Mouse (Mus musculus) cerebellum, adult 18-20 months (tissue): Measurements from ENCODE around the gene Dusp1.

ENCODE experiments used
- DNase-seq, 2 experiments: peaks; one replicate each; pipeline ENCODE4 v3.0.0; 2021

Gene Dusp1

GRCm38 (mm10) chr17:26561651-26562181, at the start of gene Dusp1:
Gene Dusp1, minus strand, starts transcription at chr17:26562128.
- peak in 1 of 2 experiments; percentile 51 for DNase-seq

- no peak for DNase-seq
Measured at GRCm38 (mm10) chr17:26611328-26611727, 49.4 kb upstream of the Dusp1 start.

GRCm38 (mm10) chr17:26609820-26610219, 47.9 kb upstream of the Dusp1 start:
- DNase-seq, result peak; percentile 52 to 63

GRCm38 (mm10) chr17:26608877-26609276, 46.9 kb upstream of the Dusp1 start:
- no peak for DNase-seq

DNA sequence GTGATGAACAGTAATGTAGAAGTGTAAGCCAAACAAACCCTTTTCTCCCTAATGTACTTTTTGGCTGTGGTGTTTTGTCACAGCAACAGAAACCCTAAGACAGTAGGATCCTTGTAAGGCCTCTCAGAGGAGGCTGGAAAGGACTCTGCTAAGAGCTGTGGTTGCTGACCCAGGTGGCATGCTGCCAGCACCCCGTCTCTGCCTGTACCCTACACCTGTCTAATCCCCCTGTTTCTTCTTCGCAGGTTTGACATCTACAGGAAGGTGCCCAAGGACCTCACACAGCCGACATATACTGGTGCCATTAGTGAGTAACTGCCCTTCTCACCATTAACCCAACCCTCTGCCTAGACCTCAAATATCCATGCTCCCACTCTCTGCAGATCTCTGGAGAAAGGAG, 46.4 kb upstream of the Dusp1 start:
- DNase-seq, result peak in 1 of 2 experiments; percentile 54

GRCm38 (mm10) chr17:26606516-26606915, 44.6 kb upstream of the Dusp1 start:
- DNase-seq, result no peak

GRCm38 (mm10) chr17:26605636-26606035, 43.7 kb upstream of the Dusp1 start:
- DNase-seq, result no peak

DNA sequence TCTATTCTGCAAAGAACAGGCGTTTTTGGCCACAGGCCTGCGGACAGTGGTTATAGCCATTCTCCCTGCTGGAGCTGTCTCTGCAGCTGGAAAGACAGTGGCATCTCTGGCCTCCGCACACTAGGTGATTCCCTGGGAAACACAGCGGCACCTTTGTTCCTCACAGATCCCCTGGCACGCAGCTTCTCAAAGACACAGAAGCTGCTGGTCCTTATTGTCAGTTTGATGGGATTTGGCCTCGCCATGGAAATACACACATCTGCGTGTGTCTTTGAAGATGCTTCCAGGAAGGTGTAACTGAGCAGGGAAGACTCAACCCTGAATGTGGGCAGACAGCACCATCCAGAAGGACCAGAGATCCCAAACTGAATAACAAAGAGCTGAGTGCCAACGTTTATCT, 41.4 kb upstream of the Dusp1 start:
- DNase-seq, result no peak

- peak; percentile 65 to 78 for DNase-seq
Measured at GRCm38 (mm10) chr17:26602371-26602885, 40.5 kb upstream of the Dusp1 start.

- DNase-seq, result no peak
Measured at GRCm38 (mm10) chr17:26601926-26602325, 40.0 kb upstream of the Dusp1 start.

GRCm38 (mm10) chr17:26601514-26601913, 39.6 kb upstream of the Dusp1 start:
- no peak for DNase-seq

GRCm38 (mm10) chr17:26600913-26601447, 39.1 kb upstream of the Dusp1 start:
- DNase-seq, result no peak

DNA sequence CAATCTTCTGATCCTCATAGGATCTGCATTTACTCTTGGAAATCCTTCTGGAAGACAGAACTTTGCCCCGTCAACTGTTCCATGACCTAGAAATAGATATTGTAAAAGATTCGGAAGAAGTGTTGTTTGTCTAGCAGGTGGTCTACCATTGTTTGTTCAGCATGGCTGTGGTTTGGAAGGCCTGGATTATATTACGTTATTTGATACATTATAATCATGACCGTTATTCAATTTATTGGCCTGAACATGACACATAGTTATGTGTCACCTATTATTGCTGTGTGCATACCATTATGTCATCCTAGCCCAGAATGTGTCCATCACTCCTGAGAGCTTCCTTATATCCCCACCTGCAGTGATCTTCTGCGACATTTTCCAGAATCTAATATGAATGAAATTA, 36.9 kb upstream of the Dusp1 start:
- DNase-seq, result no peak

GRCm38 (mm10) chr17:26596856-26597481, 35.0 kb upstream of the Dusp1 start:
- DNase-seq, result no peak

GRCm38 (mm10) chr17:26596168-26596658, 34.3 kb upstream of the Dusp1 start:
- peak; percentile 88 to 91 for DNase-seq

- no peak for DNase-seq
Measured at GRCm38 (mm10) chr17:26595448-26596167, 33.7 kb upstream of the Dusp1 start.

DNA sequence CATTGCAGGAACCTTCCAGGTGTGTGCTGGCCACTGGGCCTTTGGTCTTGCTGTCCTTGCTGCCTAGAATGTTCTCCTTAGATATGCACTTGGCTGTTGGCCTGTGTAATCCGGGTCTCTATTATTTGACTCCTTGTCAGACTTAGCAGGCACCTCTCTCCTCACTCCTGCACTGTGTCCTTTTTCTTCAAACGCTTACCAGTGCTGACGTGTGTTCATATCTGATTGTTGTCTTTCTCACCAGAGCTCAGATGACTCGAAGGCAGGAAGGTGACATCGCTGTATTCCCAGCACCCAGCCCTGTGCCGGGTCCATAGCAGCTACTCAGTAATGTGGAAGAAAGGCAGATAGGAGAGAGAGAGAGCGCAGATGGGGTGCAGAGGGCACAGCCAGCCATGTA, 33.0 kb upstream of the Dusp1 start:
- no peak for DNase-seq

- DNase-seq, result peak in 1 of 2 experiments; percentile 39
Measured at GRCm38 (mm10) chr17:26594171-26594570, 32.2 kb upstream of the Dusp1 start.

DNA sequence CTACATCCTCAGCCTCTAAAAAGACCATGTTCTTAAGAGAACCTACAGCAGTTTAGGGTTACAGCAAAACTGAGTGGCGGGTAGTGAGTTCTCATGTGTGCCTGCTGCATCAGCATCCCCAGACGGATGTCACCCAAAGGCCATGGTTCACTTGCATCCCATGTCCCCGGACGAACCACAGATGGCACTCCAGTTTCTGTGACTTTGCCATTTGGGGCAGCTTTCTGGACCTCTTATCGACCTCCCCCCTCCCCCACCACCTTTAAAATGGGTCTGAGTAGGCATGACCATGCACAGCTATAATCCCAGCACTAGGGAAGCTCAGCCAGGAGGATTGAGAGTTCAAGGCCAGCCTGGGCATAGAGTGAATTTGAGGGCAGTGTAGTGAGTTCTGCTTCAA, 31.3 kb upstream of the Dusp1 start:
- DNase-seq, result no peak

DNA sequence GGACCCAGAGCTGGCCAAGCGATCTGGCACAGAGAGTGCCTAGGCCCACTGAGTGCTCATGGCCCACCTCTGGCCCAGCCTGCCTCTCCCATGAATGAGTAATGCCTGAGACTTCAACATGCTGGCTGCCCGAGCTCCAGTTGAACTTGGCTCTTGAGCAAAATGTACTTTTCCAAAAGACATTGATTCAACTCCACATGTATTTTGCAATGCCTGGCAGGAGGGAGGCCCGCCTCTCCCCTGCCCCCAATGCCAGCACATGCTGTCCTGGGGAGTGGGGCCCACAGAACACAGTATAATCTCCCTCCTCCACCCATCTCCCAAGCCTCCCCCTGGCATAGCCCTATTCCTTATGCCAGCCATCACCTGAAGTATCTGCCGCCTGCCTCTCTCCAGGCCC, 30.6 kb upstream of the Dusp1 start:
- DNase-seq, result no peak

DNA sequence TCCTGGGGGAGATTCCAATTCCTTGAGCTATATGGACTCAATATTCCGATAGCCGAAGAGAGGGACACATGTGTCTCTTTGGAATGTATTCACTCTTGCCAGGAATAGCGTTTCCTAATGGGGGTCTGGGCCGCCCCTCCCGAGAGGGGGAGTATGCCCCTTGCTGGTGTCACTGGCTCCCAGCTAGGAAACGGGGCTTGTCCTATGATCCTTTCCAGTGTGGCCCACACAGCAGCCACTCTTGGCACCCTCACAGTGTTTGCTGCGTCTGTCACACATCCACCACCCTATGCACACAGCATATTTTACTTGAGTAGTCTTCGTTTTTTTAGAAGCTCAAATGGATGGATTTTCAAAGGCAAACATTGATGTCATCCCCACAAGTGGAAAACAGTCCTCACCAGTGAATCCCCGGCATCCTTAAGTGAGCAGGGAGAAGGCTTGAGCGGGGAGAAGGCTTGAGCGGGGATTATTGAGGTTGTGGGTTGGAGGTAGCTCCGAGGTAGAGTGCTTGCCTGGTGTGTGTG, 26.1 kb upstream of the Dusp1 start:
- DNase-seq, result no peak

DNA sequence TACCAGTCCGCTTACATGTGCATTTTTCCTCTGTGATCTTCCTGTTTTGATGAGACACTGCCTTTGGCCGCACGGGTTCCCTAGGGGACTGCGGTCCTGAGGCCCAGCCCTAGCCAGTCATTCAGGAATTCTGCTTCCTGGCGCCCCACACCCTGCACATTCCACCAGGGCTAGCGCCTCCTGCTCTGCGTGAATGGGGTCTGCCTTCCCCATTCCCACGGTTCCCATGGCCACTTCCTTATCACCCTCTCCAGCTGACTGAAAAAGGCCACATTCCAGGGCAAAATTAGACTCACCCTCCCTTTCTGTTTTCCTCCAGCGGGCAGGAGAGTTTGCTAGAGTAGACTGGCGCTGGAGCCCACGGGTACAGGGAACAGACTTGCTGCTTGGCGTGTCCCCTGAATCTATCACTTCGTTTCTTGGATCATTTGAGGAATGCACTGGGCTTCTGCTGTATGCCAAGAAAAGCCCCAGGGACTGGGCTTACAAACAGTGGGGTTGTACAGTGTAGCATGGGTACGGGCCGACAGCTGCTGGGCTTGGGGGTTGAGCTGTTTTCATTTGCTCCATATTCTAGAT, 22.7 kb upstream of the Dusp1 start:
- no peak for DNase-seq

DNA sequence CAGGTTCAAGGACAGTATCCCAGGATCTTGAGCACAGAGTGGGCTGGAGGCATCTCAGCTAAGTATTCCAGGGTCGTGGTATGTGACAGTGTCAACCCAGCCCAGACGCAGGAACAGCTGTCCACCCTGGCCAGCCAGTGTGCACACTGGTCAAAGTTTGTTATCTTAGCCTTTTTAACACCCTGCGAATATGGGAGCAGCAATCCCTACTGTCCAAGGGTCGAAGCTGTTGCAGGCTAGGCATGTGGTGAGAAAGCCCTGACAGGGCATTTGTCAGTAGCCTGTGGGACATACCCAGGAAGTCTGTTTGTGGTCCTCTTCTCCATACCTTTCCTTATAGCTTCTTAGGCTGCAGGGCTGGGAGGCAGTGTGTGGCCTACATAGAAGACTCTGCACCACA, 22.1 kb upstream of the Dusp1 start:
- DNase-seq, result no peak
